Mouse (Mus musculus) cerebellum, postnatal 14 days (tissue): ENCODE data around the gene Gm42674.
A peak's percentile ranks its signal among the peaks of the same experiment; 100 is the strongest.

ENCODE experiments used
- DNase-seq, 2 experiments: peaks; one replicate each; pipeline ENCODE4 v3.0.0; 2021; ENCODE audit warnings: mixed read lengths in 2 of 2

Gene Gm42674

GRCm38 (mm10) chr3:90601486-90602110, at the start of gene Gm42674:
Gene Gm42674 (plus strand): TSS chr3:90601904.
- no peak for DNase-seq

GRCm38 (mm10) chr3:90552231-90552630, 49.5 kb upstream of the Gm42674 start:
- DNase-seq = no peak

- peak in 1 of 2 experiments; percentile 13 for DNase-seq
These were observed 45.8 kb upstream of the Gm42674 start for GRCm38 (mm10) chr3:90555954-90556353.

GRCm38 (mm10) chr3:90560008-90560628, 41.6 kb upstream of the Gm42674 start, which contains the start of gene S100a3:
Gene S100a3 (plus strand): TSS chr3:90560578.
- DNase-seq = no peak

GRCm38 (mm10) chr3:90574691-90575090, 27.0 kb upstream of the Gm42674 start:
- no peak for DNase-seq

GRCm38 (mm10) chr3:90575320-90575719, 26.4 kb upstream of the Gm42674 start:
- no peak for DNase-seq

GRCm38 (mm10) chr3:90576351-90577001, 25.2 kb upstream of the Gm42674 start:
- no peak for DNase-seq

- no peak for DNase-seq
These were observed 22.3 kb upstream of the Gm42674 start for GRCm38 (mm10) chr3:90579433-90579832.

- DNase-seq = no peak
These were observed 20.6 kb upstream of the Gm42674 start for GRCm38 (mm10) chr3:90581141-90581540.

- DNase-seq = no peak
These were observed 19.5 kb upstream of the Gm42674 start for GRCm38 (mm10) chr3:90582156-90582555.

GRCm38 (mm10) chr3:90582556-90582955, 19.1 kb upstream of the Gm42674 start:
- no peak for DNase-seq

GRCm38 (mm10) chr3:90583893-90584292, 17.8 kb upstream of the Gm42674 start:
- DNase-seq = peak; percentile 24 to 45

GRCm38 (mm10) chr3:90585595-90585994, 16.1 kb upstream of the Gm42674 start:
- peak; percentile 51 to 54 for DNase-seq

- no peak for DNase-seq
These were observed 15.6 kb upstream of the Gm42674 start for GRCm38 (mm10) chr3:90586016-90586643.

GRCm38 (mm10) chr3:90586906-90587305, 14.8 kb upstream of the Gm42674 start:
- no peak for DNase-seq

GRCm38 (mm10) chr3:90587361-90588101, 14.2 kb upstream of the Gm42674 start:
- no peak for DNase-seq

- DNase-seq = no peak
These were observed 12.3 kb upstream of the Gm42674 start for GRCm38 (mm10) chr3:90589390-90589789.

GRCm38 (mm10) chr3:90589947-90590346, 11.8 kb upstream of the Gm42674 start, which contains the start of gene S100a2:
Gene S100a2 (plus strand): TSS chr3:90590247.
- no peak for DNase-seq

- DNase-seq = no peak
These were observed 7.2 kb upstream of the Gm42674 start for GRCm38 (mm10) chr3:90594466-90594865.

- DNase-seq = no peak
These were observed 6.1 kb upstream of the Gm42674 start for GRCm38 (mm10) chr3:90595556-90595955.

- DNase-seq = no peak
These were observed 4.9 kb upstream of the Gm42674 start for GRCm38 (mm10) chr3:90596810-90597209.

GRCm38 (mm10) chr3:90597736-90598135, 4.0 kb upstream of the Gm42674 start:
- DNase-seq = no peak

GRCm38 (mm10) chr3:90598212-90598611, 3.5 kb upstream of the Gm42674 start:
- DNase-seq = no peak
